Mouse (Mus musculus): ENCODE measurements at regions not wholly inside any gene's neighbourhood (a gene's known extent, or its start where the extent isn't known, plus 50 kb on each side); places are given as distances from the start of the nearest gene placed in this dataset.

DNA sequence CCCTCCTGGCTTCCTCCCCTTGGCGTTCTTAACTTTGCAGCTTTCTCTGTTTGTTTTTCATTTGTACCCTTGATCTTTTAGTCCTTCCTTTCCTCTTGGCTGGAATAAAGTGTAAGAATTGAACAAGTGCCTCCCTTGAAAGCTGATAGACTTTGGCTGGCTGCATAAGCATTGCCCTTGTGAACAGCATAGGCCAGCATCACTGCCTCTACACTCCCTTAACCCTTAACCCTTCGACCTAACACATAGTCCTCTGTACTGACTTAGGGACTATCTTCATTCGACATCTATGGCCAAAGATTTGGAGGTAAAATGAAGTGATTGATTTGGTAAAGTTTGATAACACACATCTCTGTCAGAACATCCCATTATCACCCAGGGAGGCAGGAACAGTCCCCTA lies 163.5 kb upstream of the Tbx18 start:
- TF ChIP-seq IRF4 (IDR thresholded peaks at IDR 0.05; ENCODE audit: low read depth, low read length) (no peak), MAFK (IDR thresholded peaks at IDR 0.05; ENCODE audit: insufficient replicate concordance, low read length) (no peak), CTCF (conservative IDR thresholded peaks at IDR 0.05 in 1 of 2, IDR thresholded peaks at IDR 0.05 in 1 of 2; ENCODE audit: low read depth in 2 of 2, low read length in 2 of 2) (no peak), MYC (IDR thresholded peaks at IDR 0.05; ENCODE audit: low read depth, low read length) (no peak), POLR2A (IDR thresholded peaks at IDR 0.05; ENCODE audit: low read depth, low read length) (no peak), USF1 (IDR thresholded peaks at IDR 0.05; ENCODE audit: low read depth, low read length) (no peak), CHD2 (IDR thresholded peaks at IDR 0.05; ENCODE audit: low read length) (no peak), TBP (conservative IDR thresholded peaks at IDR 0.05; ENCODE audit: low read depth, low read length) (no peak), NRF1 (IDR thresholded peaks at IDR 0.05; ENCODE audit: low read depth, low read length) (no peak), RAD21 (IDR thresholded peaks at IDR 0.05; ENCODE audit: low read depth, low read length) (no peak), JUND (conservative IDR thresholded peaks at IDR 0.05; ENCODE audit: low read depth, low read length) (no peak)
